Mouse (Mus musculus) layer of hippocampus, adult 9-10 months (tissue): ENCODE data around the gene Fgf18.

Experiments used
- DNase-seq: peaks from one replicate; pipeline ENCODE4 v3.0.0; 2022; ENCODE audit warnings: low spot score

Gene Fgf18

GRCm38 (mm10) chr11:33115796-33116195, 31.4 kb downstream of the Fgf18 start:
- no peak for DNase-seq

DNA sequence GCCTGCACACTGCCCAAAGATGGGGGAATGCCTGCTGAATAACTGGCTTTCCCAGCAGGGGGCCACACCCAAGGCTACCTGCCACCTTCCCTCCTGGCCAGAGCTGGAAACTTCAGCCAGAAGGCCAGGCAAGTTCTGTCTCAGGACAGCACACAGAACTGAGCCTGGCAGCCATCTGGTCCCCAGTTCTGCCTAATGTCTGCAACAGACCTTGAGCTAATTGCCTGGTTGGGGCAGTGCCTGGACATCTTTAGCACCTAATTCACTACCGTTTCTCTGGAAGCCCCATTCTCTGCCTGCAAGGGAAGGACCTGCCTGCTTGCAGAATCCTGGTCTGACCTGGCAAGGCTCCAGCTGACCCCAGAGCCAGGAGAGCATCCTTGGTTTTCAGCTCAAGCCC, 34.8 kb downstream of the Fgf18 start:
- DNase-seq = no peak

DNA sequence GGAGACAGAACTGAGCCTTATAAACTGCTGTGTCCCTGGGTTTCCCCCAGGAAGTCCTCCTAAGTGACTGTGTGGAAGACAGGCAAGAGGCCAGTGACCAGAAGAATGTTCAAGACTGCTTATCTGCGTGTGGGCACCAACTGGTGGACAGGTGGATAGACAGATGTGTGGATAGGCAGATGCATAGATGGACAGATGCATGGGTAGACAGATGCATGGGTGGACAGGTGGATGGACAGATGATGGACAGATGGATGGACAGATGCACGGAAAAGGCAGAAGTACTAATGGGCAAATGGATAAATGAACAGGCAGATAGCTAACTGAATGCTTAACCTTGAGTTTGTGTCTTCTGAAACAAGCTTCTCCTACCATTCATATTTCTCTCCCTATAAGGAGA, 37.1 kb downstream of the Fgf18 start:
- DNase-seq = no peak

DNA sequence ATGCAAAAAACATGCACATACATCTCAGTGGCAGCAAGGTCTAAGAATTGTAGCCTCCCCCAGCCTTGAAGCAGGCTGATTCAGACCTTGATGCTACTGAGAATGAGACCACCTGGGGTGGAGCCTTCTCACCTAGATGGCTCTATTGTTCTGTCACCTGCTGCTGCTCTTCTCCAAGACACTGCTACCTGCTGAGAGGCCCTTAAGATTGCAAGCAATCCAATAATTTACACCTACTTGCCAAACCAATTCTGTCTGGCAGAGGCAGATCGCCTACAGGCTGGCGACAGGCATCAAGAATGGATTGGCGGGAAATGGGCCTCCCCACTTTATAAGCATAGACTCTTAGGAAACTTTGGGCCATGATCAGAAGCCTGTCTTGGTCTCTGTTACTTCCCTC, 39.7 kb downstream of the Fgf18 start:
- DNase-seq = no peak

- DNase-seq = no peak
Measured at GRCm38 (mm10) chr11:33104911-33105316, 42.3 kb downstream of the Fgf18 start.

DNA sequence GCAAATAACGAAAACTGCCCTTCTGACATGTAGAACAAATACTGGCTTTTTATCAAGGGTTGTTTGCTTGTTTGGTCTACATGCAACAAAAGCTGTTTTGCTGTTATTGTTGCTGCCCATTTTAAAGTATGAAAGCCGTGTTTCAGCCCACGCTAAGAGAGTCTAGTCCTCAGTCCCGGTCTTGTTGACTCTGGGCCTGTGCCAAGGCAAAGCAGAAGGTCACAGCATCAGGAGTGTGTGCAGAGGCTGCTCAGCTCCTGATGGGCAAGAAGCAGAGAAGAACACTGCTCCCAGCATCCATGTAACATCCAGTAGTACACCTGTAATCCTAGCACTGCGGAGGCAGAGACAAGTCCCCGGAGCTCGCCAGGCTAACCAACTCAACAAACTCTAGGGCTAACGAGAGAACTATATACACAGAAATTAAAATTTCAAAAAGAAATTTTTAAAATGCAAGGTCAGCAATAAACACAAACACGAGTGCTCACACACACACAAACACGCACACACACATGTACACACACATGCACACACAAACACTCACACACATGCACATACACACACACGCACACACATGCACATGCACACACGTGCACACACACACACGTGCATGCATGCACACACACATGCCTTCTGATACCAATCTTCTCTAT, 43.8 kb downstream of the Fgf18 start:
- DNase-seq = no peak

GRCm38 (mm10) chr11:33100027-33100507, 47.1 kb downstream of the Fgf18 start:
- DNase-seq = no peak

DNA sequence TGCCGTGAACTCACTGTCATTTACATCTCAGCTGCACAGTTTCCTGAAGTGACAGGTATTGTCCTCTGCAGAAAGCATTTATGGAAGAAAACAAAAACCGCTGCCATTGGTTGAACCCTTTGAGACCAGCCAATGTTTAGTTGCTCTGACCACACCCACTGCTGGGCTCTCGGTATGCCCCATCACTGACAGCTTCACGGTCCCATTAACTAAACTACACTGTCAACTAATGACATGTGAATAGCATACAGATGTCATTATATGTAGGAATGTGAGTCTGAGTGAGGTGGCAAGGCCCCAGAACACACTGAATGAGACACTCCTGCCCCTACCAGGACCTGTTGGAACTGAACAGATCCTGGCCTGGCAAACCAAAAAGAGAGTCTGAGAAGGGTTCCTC, 47.8 kb downstream of the Fgf18 start:
- no peak for DNase-seq

- no peak for DNase-seq
Measured at GRCm38 (mm10) chr11:33098446-33098845, 48.8 kb downstream of the Fgf18 start.

DNA sequence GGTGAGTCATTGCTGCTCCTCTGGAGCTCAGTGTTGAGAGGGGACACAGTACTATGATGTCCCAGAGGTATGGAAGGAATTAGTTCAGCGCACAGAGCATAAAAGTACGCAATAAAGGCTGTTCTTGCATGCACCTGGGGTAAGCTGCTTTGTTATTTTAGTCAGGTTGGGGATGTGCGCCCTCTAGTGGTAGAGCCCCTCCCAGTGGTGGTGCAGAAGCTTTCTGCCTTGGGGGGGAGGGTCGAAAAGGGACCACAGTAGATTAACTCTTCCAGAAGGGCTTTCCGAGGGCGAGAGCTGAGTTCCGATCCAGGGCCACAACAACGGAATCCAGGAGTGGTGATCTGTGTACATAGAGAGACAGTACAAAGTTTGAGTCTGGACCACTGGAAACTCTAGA, 49.3 kb downstream of the Fgf18 start:
- DNase-seq = no peak

- no peak for DNase-seq
Measured at GRCm38 (mm10) chr11:33089856-33090255, 57.3 kb downstream of the Fgf18 start.

DNA sequence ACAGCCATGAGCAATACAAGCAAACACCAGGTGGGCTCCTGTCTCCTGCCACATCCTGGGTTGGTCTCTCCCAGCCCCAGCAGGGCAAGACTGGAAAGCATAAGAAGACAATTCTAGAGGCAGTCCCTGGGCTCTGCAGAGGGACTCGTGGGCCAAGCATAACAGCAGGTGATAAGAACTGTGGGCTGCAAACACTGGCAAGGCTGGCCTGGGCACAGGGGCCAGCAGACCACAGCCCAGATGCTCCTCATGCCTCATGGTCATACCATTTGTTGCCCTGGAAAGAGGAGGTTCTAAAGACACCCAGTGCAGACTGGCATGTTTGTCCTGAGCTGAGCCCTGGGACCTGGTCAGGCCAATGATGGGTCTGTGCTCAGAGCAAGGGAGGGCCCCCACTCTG, 59.0 kb downstream of the Fgf18 start:
- DNase-seq = no peak

DNA sequence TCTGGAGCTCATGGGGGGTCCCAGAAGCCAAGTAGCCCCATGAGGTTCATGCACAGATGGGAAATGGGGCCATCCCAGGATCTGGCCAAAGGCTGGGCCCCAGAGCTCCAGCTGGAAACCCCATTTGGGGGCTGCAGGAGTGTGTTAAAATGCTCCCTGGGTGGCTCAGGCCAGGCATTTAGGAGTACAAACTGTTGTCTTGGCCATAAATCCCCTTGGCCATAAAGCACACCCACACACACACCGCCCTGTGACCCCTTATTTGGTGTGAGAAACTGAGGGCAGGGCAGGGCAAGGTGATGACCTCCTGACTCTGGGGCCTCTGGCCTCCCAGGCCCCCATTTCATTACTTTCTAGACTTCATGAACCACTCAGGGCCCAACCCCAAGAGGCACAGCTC, 61.2 kb downstream of the Fgf18 start:
- DNase-seq = no peak

- DNase-seq = no peak
Measured at GRCm38 (mm10) chr11:33085514-33085913, 61.7 kb downstream of the Fgf18 start.

DNA sequence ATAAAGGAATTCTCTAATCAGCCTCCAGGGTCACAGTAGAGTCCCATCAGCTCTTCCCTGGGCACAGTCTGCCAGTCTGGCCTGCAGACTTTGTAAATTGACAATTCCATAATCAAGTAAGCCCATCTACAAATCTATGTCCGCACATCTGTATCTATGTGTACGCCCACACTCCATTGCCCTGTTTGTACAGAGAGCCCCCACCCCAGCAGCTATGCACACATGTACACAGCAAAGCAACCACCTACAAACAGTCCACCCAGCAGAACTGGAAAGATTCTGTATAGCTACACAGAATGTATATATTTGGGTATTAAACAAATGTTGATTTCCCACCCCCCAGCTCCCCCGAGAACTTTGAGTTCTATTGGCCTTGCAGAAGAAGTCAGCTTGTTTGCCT, 62.1 kb downstream of the Fgf18 start:
- DNase-seq = no peak

DNA sequence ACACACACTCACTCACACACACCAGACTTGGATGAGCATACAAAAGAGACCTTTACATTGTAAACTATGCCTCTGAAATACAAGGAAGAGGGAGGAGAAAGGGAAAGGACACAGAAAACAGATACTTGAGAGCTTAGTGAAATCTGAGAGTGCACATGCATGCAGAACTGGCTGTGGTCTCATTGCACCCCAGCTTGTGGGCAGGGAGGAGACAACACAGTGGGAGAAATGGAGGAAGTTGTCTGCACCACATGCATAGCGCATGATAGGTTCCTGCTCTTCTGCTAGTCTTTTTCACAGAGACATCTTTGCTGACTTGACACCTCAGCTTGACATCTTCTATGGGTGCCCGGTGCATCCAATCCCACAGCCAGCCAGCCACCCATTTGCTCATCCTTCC, 63.2 kb downstream of the Fgf18 start:
- DNase-seq = no peak

DNA sequence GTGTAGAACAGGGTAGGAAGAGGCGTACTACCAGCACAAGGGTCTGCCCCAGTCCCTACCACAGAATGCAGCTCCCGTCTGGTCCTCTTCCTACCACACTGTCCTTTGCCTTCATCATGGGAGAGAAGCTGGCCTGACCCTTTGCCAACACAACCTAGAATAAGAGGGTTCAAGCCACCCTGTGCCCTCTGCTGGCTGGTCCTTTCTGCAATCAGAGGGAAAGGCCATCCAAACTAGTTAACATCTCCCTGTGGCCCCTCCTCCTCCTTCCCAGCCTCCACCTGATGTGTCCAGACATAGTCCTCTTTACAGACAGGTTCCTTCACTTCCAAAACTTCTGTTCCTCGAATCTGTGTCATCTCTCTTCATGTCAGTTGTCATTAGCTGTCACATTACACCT, 66.0 kb downstream of the Fgf18 start:
- no peak for DNase-seq

DNA sequence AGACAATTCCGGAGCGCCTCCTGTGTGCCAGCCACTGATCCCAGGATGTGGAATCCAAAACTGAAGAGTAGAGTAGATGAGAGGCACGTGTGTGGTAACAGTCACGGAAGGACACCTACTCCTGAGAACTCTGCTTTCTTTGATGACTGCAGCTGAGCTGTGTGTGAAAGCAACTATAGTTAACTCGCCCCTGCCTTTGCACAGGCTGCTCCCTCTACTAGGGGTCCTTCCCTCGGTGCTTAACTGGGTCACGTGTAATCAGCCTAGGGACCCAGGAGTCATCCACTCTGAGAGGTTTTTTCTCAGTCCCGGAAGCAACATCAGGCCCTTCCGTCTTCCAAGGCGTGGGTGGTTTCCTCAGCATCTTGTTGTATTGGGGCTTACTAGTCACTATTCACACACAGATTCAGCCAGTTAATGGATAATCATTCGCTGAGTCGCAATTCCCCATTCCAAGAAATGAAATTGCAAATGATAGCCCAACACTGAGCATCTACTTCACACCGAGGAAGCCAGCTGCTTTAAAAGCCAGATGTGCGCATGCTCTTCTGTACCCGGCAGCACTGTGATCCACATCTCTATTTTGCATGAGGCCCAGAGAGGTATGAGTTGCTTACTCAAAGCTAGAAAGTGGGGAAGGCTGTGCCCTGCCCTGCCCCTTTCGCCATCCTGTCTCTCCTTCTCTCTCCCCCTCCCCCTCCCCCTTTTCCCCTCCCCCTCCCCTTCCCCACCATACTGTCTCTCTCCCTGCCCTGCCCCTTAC, 67.0 kb downstream of the Fgf18 start:
- DNase-seq = no peak

DNA sequence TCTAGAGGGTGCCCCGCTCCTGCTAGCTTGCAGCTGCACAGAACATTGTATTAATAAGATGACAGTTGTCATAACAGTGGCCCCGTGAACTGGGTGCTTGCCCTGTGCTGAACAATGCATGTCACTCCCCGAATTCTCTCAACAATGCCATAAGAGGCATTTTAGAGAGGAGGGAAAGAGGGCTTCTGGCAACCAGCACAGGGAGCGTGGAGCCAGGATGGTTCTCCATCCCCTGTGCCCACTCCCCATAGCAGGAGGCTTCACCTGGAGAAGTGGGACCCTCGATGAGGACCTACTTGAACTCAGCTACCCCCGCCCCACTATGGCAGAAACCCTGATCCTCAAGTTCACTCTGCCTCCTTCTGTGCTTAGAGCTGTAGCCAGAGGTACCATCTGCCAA, 67.8 kb downstream of the Fgf18 start:
- no peak for DNase-seq

DNA sequence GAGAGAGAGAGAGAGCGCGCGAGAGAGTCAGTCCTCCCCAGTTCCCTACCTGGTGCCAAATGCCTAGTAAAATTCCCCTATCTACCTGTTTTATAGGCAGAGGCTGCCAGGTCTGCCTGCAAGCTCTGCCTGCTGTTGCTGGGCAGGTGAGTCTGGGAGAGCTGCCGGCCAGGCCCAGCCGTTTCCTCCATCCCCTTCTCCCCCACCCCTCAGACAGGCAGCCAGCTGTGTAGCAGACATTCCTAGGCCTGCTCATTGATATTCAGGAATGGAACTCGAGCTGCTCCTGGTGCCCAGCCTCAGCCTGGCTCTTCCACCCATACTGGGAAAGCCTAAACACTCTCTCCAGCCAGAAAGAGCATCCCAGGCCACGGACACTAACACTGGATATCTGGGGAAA, 69.2 kb downstream of the Fgf18 start:
- DNase-seq = no peak

DNA sequence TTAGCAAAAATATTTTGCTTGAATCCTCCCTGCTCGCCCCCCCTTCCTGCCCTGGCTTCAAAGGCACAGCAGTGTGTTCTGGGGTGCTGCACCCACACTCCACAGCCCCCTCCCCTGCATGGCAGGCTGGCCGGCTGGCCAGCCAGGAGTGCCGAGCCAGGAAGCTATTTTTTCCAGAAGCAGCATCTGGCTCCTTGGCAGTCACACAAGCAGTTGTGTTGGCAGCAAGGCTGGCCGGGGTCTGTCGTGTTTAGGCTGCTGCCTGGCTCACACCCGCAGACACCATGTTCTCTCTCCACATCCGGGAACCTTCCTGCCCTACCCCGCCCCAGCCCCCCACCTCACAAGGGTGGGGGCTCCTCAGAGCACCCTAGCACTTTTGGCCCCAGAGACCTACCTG, 71.9 kb downstream of the Fgf18 start:
- DNase-seq = no peak

GRCm38 (mm10) chr11:33074541-33074940, 72.7 kb downstream of the Fgf18 start:
- DNase-seq = no peak

- DNase-seq = no peak
Measured at GRCm38 (mm10) chr11:33071358-33071922, 75.8 kb downstream of the Fgf18 start.
